Comparison of ENCODE assay signal across 21 mouse cellular contexts in genomic region chr12:38436131-38436436, GRCm38 (mm10).
A peak's percentile ranks its signal among the peaks of the same experiment; 100 is the strongest.
DNase-seq lines count a peak whose midpoint lies in the region; ATAC-seq lines count a peak whose summit lies in the region.
"Had no signal": no experiment of that assay in that cellular context is flagged by ENCODE, and none has a peak within 500 bp of the region (broad histone marks: within the 10 kb centered on the region; RNA-seq: fewer than 3 reads in every experiment).

No protein-coding gene starts in this region.

- no peak overlapping the region for H3K27ac ChIP-seq in midbrain, embryonic 12.5 days (replicated peaks)
- H3K27ac ChIP-seq in midbrain, embryonic 10.5 days (replicated peaks) = no peak overlapping the region
- no peak overlapping the region for H3K27ac ChIP-seq in forebrain, embryonic 15.5 days (replicated peaks)
- no peak overlapping the region for H3K27ac ChIP-seq in hindbrain, embryonic 16.5 days (ENCODE audit: low read depth, low read length)
- H3K27ac ChIP-seq: embryonic facial prominence, embryonic 12.5 days; kidney, embryonic 15.5 days; liver, embryonic 13.5 days had no signal

- whole genome bisulfite sequencing in midbrain, embryonic 12.5 days = 22% methylated on average over 1 of the region's 1 CpGs
- WGBS in midbrain, embryonic 10.5 days = 52% methylated on average over 1 of the region's 1 CpGs
- WGBS in forebrain, embryonic 15.5 days = 32% methylated on average over 1 of the region's 1 CpGs
- 22% methylated on average over 1 of the region's 1 CpGs for WGBS in hindbrain, embryonic 16.5 days

- peaks cover 5% of the 10 kb centered on the region; the same call in 1 of the 2 replicates for H3K4me1 ChIP-seq in midbrain, embryonic 12.5 days
- H3K4me1 ChIP-seq in midbrain, embryonic 10.5 days = peaks cover 7% of the 10 kb centered on the region; the same call in 1 of the 2 replicates
- H3K4me1 ChIP-seq in forebrain, embryonic 15.5 days = peaks cover 9% of the 10 kb centered on the region
- no peaks in the 10 kb centered on the region for H3K4me1 ChIP-seq in hindbrain, embryonic 16.5 days (ENCODE audit: control insufficient read depth, insufficient read depth, low read depth, low read length)
- H3K4me1 ChIP-seq: embryonic facial prominence, embryonic 12.5 days; kidney, embryonic 15.5 days; liver, embryonic 13.5 days had no signal

- DNase-seq in midbrain, embryonic 10.5 days (ENCODE audit: low spot score) = no peak
- DNase-seq in embryo, embryonic 10 days (ENCODE audit: low spot score) = no peak
- no peak for DNase-seq in right cerebral cortex, adult 2 months (ENCODE audit: low spot score in 2 of 2)
- DNase-seq: adrenal gland, adult 8-10 months; B cell, adult 2 months; cerebellum, adult 11-12 months; kidney, adult 11 months; kidney, postnatal 4 days; liver, embryonic 13.5 days; lung, adult 2 months; lung, postnatal 14 days; thymus, postnatal 14 days had no signal

- H3K27me3 ChIP-seq in midbrain, embryonic 12.5 days = no peaks in the 10 kb centered on the region
- H3K27me3 ChIP-seq in midbrain, embryonic 10.5 days (ENCODE audit: low read depth, poor library complexity, severe bottlenecking) = no peaks in the 10 kb centered on the region
- no peaks in the 10 kb centered on the region for H3K27me3 ChIP-seq in forebrain, embryonic 15.5 days
- no peaks in the 10 kb centered on the region; the same call in 1 of the 2 replicates for H3K27me3 ChIP-seq in hindbrain, embryonic 16.5 days (replicated peaks; ENCODE audit: control insufficient read depth, insufficient read depth, low read length)
- H3K27me3 ChIP-seq: CH12.LX; embryonic facial prominence, embryonic 12.5 days; kidney, embryonic 15.5 days; liver, embryonic 13.5 days; Patski had no signal

- H3K4me2 ChIP-seq in midbrain, embryonic 12.5 days (replicated peaks) = no peak overlapping the region
- no peak overlapping the region for H3K4me2 ChIP-seq in forebrain, embryonic 15.5 days (replicated peaks)
- no peak overlapping the region for H3K4me2 ChIP-seq in hindbrain, embryonic 16.5 days (ENCODE audit: low read length)
- H3K4me2 ChIP-seq: embryonic facial prominence, embryonic 12.5 days; kidney, embryonic 15.5 days; liver, embryonic 13.5 days had no signal

- ATAC-seq in midbrain, embryonic 12.5 days (ENCODE audit: low FRiP score, low read depth) = peak; percentile 80
- ATAC-seq in forebrain, embryonic 15.5 days (replicated peaks) = peak; percentile 88
- ATAC-seq in hindbrain, embryonic 16.5 days = peak; percentile 70; the same call in 1 of the 2 replicates
- no peak for ATAC-seq in megakaryocyte-erythroid progenitor cell, adult 5-6 weeks (replicated peaks; ENCODE audit: low FRiP score, low TSS enrichment, poor library complexity, severe bottlenecking)
- ATAC-seq: Patski had no signal

- no peaks in the 10 kb centered on the region for H3K9me3 ChIP-seq in midbrain, embryonic 12.5 days
- H3K9me3 ChIP-seq in midbrain, embryonic 10.5 days (replicated peaks) = no peaks in the 10 kb centered on the region
- no peaks in the 10 kb centered on the region for H3K9me3 ChIP-seq in forebrain, embryonic 15.5 days
- no peaks in the 10 kb centered on the region for H3K9me3 ChIP-seq in hindbrain, embryonic 16.5 days (ENCODE audit: control insufficient read depth, low read length)
- H3K9me3 ChIP-seq: embryonic facial prominence, embryonic 12.5 days; kidney, embryonic 15.5 days; liver, embryonic 13.5 days had no signal

- H3K36me3 ChIP-seq in midbrain, embryonic 12.5 days = no peaks in the 10 kb centered on the region
- H3K36me3 ChIP-seq in midbrain, embryonic 10.5 days = no peaks in the 10 kb centered on the region
- H3K36me3 ChIP-seq in forebrain, embryonic 15.5 days = no peaks in the 10 kb centered on the region
- no peaks in the 10 kb centered on the region for H3K36me3 ChIP-seq in hindbrain, embryonic 16.5 days (ENCODE audit: control insufficient read depth, insufficient read depth, low read length)
- H3K36me3 ChIP-seq: embryonic facial prominence, embryonic 12.5 days; G1E; kidney, embryonic 15.5 days; liver, embryonic 13.5 days had no signal

- H3K4me3 ChIP-seq in midbrain, embryonic 12.5 days = no peak overlapping the region
- no peak overlapping the region for H3K4me3 ChIP-seq in midbrain, embryonic 10.5 days
- H3K4me3 ChIP-seq in forebrain, embryonic 15.5 days = no peak overlapping the region
- no peak overlapping the region for H3K4me3 ChIP-seq in hindbrain, embryonic 16.5 days (ENCODE audit: low read length)
- H3K4me3 ChIP-seq: embryonic facial prominence, embryonic 12.5 days; kidney, embryonic 15.5 days; liver, embryonic 13.5 days had no signal

- H3K9ac ChIP-seq in midbrain, embryonic 12.5 days (replicated peaks) = no peak overlapping the region
- H3K9ac ChIP-seq in forebrain, embryonic 15.5 days (replicated peaks) = no peak overlapping the region
- no peak overlapping the region for H3K9ac ChIP-seq in hindbrain, embryonic 16.5 days (ENCODE audit: low read depth, low read length)
- H3K9ac ChIP-seq: embryonic facial prominence, embryonic 12.5 days; kidney, embryonic 15.5 days; liver, embryonic 13.5 days had no signal
